Mouse (Mus musculus) limb, embryonic 10.5 days (tissue): ENCODE data around the gene Ring1. TPM values are rescaled to one million over a fixed set of nuclear protein-coding genes. Genes with fewer than 3 reads are reported as not detected.
A peak's percentile ranks its signal among the peaks of the same experiment; 100 is the strongest.

Experiments used
- DNase-seq: peaks from one replicate; pipeline ENCODE4 v3.0.0-alpha.2; 2017; ENCODE audit warnings: low spot score
- H3K27ac ChIP-seq: fragments of 300-500 bp; sonication (generic); 2 replicates; pipeline ENCODE4 v1.5.1; 2016; ENCODE audit warnings: mild to moderate bottlenecking
- H3K27me3 ChIP-seq: fragments of 300-500 bp; sonication (generic); 2 replicates; pipeline ENCODE4 v1.6.1; 2016; ENCODE audit warnings: low read depth, mild to moderate bottlenecking; ENCODE audit not compliant: poor library complexity, severe bottlenecking
- H3K36me3 ChIP-seq: fragments of 300-500 bp; sonication (generic); 2 replicates; pipeline ENCODE4 v1.6.1; 2016; ENCODE audit warnings: mild to moderate bottlenecking, moderate library complexity
- H3K4me1 ChIP-seq: fragments of 300-500 bp; sonication (generic); 2 replicates; pipeline ENCODE4 v1.6.1; 2016
- H3K4me3 ChIP-seq: fragments of 300-500 bp; sonication (generic); 2 replicates; pipeline ENCODE4 v1.5.1; 2016; ENCODE audit warnings: mild to moderate bottlenecking, moderate library complexity
- H3K9me3 ChIP-seq: fragments of 300-500 bp; sonication (generic); replicated peaks from 2 replicates; pipeline ENCODE4 v1.6.1; 2016; ENCODE audit warnings: mild to moderate bottlenecking
- WGBS: fragments of 180-500 bp; shearing (Covaris S2); methylation state at CpG from one replicate; pipeline ENCODE4 v1.1.7; 2016; 5-methylcytosine and 5-hydroxymethylcytosine counted together
- polyA plus RNA-seq: library from polyadenylated mRNA; unstranded; fragments of >200 nt; fragmentation: Nextera tagmentation; extraction: Ambion mirVana; gene quantifications from 2 replicates; pipeline ENCODE4 v1.2.1, GENCODE M21; 2016

Ring1 gene
- polyA plus RNA-seq = 11.8 and 15.0 TPM in 2 replicates

DNA sequence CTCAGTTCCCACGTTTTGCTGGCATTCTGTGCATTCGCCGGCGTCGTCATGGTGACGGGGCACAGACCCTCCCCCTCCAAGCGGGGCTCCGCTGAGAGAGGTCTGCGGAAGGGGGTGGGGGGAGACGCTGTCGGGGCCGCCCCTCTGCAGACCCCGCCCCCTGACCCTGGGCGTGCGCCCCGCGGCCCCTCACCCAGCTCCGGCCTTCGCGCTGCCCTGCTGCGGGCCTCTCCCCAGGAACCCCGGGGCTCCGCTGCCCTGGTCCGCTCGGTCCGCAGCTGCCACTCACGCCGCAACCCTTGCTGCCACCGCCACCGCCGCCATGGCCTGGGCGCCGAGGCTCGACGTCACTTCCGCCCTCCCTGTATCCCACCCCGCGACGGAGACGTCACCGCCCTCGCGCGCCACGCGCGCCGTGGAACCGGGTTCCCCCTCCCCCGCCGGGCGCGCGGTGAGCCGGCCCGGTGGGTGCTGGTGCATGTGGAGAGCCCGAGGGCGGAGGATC, at the start of gene Ring1:
TSS of gene Ring1 (minus strand) at position 364 of the 505 bp plus-strand sequence.
- Histone ChIP-seq H3K4me3 (peak within 1 kb of the TSS; percentile 77), H3K4me1 (peaks cover 63% of the 10 kb centered on the region), H3K27ac (peak within 1 kb of the TSS; percentile 98), H3K27me3 (no peaks in the 10 kb centered on the region), H3K9me3 (0 out of 2 replicates have a peak, but pooled peaks cover 9% of the 10 kb centered on the region), H3K36me3 (peaks cover 55% of the 10 kb centered on the region)
- peak; percentile 94 for DNase-seq
- under 1% methylated on average over 58 of the region's 58 CpGs for WGBS

DNA sequence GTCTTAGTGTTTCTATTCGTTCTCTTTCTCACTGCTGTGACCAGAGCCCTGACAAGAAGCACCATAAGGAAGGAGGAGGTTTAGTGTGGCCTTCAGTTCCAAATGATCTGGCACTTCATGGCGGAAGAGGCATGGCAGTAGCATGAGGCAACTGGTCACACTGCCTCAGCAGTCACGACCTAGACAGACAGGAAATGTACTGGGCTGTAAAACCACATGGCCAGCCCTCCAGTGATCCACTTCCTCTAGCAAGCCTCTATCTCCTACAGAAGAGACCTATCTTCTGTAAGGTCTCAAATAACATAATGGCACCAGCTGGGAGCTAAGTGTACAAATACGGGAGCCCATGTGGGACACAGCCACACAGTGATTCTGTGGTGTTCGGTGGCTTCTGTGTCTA, 47.6 kb upstream of the Ring1 start:
- H3K9me3 ChIP-seq = no peaks in the 10 kb centered on the region
- 0 out of 2 replicates have a peak, but pooled peaks cover 4% of the 10 kb centered on the region for H3K4me1 ChIP-seq
- 76% methylated on average over 5 of the region's 5 CpGs for WGBS
- peaks cover 19% of the 10 kb centered on the region for H3K27me3 ChIP-seq
- H3K36me3 ChIP-seq = no peaks in the 10 kb centered on the region
- DNase-seq = no peak
- H3K4me3 ChIP-seq = no peak overlapping the region
- no peak overlapping the region for H3K27ac ChIP-seq

DNA sequence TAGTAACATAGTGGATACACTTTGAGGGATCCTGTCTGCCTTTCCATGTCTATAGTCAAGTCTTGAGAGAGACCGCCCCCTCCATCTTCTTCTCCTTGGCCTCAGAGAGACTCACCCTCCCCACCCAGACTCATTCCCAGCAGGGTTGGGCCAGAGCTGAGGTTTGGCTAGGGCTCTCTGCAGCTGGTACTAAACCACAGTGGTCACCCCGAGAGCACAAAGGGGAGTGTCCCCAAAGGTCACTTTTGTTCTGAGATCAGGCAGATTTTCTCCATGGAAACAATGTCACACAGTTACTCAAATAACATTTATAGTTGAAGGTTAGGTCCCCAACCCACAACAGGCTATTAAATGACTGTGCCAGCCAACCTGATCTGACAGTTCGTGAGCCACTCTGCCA, 44.4 kb upstream of the Ring1 start:
- no peak overlapping the region for H3K27ac ChIP-seq
- 0 out of 2 replicates have a peak, but pooled peaks cover 4% of the 10 kb centered on the region for H3K4me1 ChIP-seq
- H3K4me3 ChIP-seq = no peak overlapping the region
- H3K36me3 ChIP-seq = no peaks in the 10 kb centered on the region
- no peak for DNase-seq
- no peaks in the 10 kb centered on the region for H3K27me3 ChIP-seq
- no peaks in the 10 kb centered on the region for H3K9me3 ChIP-seq
- 71% methylated on average over 3 of the region's 3 CpGs for WGBS

DNA sequence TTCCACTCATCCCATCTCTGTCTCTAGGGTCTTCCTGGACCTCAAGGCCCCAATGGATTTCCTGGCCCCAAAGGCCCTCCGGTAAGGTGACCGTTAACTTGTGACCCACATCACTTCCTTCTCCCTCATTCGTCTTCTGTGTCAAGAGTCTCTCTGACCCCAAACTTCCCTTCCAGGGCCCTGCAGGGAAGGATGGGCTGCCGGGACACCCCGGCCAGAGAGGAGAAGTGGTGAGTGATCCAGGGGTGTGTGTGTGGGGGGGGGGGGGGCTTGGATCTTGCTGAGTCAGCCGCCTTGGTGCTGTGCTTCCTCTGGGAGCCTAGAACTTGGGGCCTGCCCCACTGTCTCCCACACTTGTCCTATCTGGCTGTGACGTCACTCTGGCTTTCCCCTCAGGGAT, 32.7 kb upstream of the Ring1 start:
- WGBS = 62% methylated on average over 7 of the region's 7 CpGs
- H3K9me3 ChIP-seq = no peaks in the 10 kb centered on the region

DNA sequence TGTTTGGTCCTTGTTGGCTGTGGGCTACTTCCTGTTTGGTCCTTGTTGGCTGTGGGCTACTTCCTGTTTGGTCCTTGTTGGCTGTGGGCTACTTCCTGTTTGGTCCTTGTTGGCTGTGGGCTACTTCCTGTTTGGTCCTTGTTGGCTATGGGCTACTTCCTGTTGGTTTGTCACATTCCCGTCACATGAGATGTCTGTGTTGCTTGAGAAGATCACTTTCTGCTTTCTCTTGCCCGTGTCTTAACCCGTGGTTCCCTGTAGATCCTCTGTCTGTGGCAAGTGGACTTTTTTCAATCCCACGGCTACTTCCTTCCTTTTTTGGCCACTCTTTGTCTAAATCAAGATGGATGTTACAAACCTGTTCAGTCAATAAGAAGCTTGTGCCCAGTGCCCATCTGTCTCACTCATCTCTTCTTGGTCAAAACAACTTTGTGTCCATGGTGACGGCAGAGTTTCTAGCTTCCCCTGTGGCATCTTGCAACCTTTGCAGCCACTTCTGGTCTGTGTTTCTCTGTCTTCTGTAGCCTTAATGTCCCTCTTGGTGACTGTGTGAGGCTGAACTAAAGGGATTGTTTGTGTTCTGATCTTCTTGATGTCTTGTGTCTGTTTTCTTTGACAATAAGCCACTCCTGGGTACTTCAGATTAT, 23.0 kb upstream of the Ring1 start:
- Histone ChIP-seq H3K27me3 (peaks cover 5% of the 10 kb centered on the region; the same call in 1 of the 2 replicates), H3K4me3 (no peak overlapping the region), H3K36me3 (no peaks in the 10 kb centered on the region), H3K4me1 (no peaks in the 10 kb centered on the region), H3K9me3 (no peaks in the 10 kb centered on the region), H3K27ac (no peak overlapping the region)
- 95% methylated on average over 5 of the region's 5 CpGs for WGBS
- DNase-seq = no peak

More for the DNA sequence above, 32.7 kb upstream of the Ring1 start:
- DNase-seq = no peak
- Histone ChIP-seq H3K4me1 (0 out of 2 replicates have a peak, but pooled peaks cover 2% of the 10 kb centered on the region), H3K4me3 (no peak overlapping the region), H3K27ac (no peak overlapping the region), H3K27me3 (no peaks in the 10 kb centered on the region), H3K36me3 (no peaks in the 10 kb centered on the region)

DNA sequence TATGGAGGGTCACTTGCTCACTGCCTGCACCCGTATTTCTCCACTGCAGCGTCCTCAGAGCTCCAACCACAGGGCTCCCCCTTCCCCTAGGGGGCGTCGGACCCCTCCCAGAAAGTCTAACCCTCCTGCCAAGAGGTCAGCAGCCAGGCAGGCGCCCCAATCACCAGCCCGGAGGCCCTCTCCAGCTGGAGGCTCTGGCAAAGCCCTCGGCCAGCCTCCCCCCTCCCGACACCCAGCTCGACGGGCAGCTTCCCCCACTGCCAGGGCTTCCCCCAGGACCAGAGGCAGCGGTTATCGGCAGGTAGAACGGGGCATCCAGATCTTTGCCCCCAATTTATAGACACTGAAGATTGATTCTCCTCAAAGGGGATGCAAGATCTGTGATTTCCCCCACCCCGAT, 21.5 kb upstream of the Ring1 start:
- H3K36me3 ChIP-seq = no peaks in the 10 kb centered on the region
- DNase-seq = no peak
- no peaks in the 10 kb centered on the region for H3K9me3 ChIP-seq
- H3K4me3 ChIP-seq = no peak overlapping the region
- no peak overlapping the region for H3K27ac ChIP-seq
- 84% methylated on average over 14 of the region's 14 CpGs for WGBS
- peaks cover 17% of the 10 kb centered on the region for H3K27me3 ChIP-seq
- peaks cover 14% of the 10 kb centered on the region for H3K4me1 ChIP-seq

DNA sequence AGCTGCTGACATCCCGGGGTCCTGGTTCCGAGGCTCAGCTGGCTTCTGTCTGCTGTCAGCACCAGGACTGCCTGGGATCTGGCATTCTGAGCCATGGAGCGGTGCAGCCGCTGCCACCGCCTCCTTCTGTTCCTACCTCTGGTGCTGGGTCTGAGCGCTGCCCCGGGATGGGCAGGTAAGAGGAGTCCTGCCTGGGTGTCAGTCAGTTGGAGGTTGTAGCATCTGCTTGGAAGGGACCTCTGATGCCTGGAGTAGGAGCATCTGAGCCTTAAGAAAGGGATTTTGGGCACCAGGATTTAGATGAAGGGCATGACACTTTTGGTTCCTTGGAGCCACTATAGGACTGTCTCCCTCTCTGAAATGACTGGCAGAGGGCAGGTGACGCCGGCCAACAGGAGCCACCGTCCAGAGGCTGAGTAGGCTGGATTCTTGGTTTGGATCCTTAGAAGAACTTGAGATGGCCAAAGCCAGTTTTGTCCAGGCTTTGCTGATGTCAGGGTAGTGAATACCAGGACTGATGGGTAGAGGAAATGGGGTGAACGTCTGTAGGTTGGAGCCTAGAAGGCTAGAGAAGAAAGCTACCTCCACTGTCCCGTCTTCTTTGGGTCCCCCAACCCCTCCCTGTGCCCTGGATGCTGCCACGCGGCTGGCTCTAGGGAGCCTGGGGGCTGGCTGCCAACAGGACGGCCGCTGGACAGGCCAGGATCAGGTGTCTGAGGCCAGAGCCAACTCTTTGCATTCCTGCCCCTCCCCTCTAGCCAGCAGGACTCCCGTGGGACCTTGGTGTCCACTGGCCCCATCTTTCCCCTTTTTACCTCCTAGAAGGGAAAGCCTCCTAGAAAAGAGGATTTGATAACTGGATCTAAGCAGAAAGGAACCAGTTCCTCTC, 15.3 kb upstream of the Ring1 start:
- H3K4me1 ChIP-seq = peaks cover 47% of the 10 kb centered on the region
- peak overlapping the region; percentile 39 for H3K4me3 ChIP-seq
- DNase-seq = no peak
- no peaks in the 10 kb centered on the region for H3K9me3 ChIP-seq
- H3K27me3 ChIP-seq = peaks cover 57% of the 10 kb centered on the region
- H3K36me3 ChIP-seq = peaks cover 37% of the 10 kb centered on the region
- WGBS = 28% methylated on average over 17 of the region's 17 CpGs
- peak overlapping the region; percentile 46 for H3K27ac ChIP-seq

DNA sequence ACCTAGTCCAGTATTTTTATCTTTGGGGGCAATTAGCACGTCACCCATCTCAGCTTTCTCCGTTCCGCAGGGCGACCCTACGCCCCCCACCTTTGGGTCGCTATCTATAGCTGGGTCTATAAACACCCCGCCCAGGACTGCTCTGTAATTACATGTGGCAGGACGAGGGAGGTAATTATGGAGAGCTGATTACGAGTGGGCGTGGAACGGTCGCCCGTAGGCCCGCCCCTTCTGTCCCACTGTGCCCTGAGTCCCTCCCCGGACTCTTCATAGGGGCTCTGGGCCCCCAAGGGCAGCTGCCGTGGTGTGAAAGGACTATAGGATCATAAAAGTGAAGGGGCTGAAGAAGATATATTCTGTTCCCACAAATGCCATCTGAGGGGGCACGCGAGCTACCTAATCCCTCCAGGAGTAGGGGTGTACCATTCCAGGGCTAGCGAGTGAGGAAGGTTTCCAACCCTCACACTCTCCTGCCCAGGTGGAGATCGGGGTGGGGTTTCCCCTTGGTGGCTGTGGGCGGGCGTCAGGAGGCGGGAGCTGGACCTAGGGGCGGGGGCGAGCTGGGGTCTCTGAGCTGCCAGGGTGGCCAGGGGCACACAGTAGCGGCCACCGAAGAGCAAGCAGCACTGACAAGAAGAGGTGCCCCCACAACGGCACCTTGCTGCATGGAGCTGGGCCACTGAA, 14.5 kb upstream of the Ring1 start, which contains the start of gene Col11a2:
TSS of gene Col11a2 (plus strand) at position 560 of the 684 bp plus-strand sequence.
- no peak for DNase-seq
- Histone ChIP-seq H3K4me1 (peaks cover 47% of the 10 kb centered on the region), H3K27ac (peak within 1 kb of the TSS; percentile 46)

DNA sequence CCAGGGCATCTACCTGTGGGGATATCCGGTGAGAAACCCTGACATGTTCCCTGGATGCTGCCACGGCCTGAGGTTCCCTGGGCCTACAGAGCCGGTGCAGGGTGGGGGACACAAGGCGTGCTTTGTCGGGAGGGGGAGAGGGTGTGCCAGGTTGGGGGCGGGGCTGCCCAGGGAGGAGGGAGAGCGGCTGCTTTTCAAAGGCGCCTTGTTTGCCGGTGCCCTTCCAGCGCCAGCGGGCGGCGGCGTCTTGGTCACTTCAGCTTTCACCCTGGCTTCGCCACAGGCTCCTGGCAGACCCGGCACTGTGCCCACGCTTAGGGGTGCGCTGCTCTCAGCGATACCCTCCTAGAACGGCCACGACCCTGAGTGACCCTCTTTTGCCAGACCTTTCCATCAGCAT, 14.0 kb upstream of the Ring1 start:
- H3K36me3 ChIP-seq = peaks cover 50% of the 10 kb centered on the region
- WGBS = 12% methylated on average over 21 of the region's 21 CpGs
- H3K27me3 ChIP-seq = peaks cover 57% of the 10 kb centered on the region
- H3K4me1 ChIP-seq = peaks cover 51% of the 10 kb centered on the region
- H3K27ac ChIP-seq = peak overlapping the region; percentile 46; the same call in 1 of the 2 replicates
- no peak for DNase-seq
- H3K9me3 ChIP-seq = no peaks in the 10 kb centered on the region
- H3K4me3 ChIP-seq = peak overlapping the region; percentile 39

More for the DNA sequence above, 14.5 kb upstream of the Ring1 start, which contains the start of gene Col11a2:
- WGBS = 7% methylated on average over 28 of the region's 28 CpGs
- H3K4me3 ChIP-seq = peak within 1 kb of the TSS; percentile 39
- H3K36me3 ChIP-seq = peaks cover 44% of the 10 kb centered on the region
- H3K27me3 ChIP-seq = peaks cover 57% of the 10 kb centered on the region
- H3K9me3 ChIP-seq = no peaks in the 10 kb centered on the region

DNA sequence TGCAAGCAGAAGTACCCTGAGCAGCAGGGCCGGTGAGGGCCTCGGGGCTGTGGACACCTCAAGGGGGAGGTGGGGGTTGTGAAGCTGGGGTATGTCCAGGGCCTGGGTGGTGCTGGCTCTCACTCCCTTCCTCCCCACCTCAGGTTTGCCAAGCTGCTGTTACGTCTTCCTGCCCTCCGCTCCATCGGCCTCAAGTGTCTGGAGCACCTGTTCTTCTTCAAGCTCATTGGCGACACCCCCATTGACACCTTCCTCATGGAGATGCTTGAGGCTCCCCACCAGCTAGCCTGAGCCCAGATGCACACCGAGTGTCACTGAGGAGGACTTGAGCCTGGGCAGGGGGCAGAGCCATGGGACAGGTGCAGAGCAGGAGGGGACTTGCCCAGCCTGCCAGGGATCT, 12.8 kb upstream of the Ring1 start:
- Histone ChIP-seq H3K27ac (no peak overlapping the region), H3K36me3 (peaks cover 52% of the 10 kb centered on the region), H3K4me3 (no peak overlapping the region), H3K27me3 (peaks cover 53% of the 10 kb centered on the region), H3K9me3 (no peaks in the 10 kb centered on the region), H3K4me1 (peaks cover 61% of the 10 kb centered on the region)
- DNase-seq = no peak
- WGBS = 96% methylated on average over 7 of the region's 7 CpGs

DNA sequence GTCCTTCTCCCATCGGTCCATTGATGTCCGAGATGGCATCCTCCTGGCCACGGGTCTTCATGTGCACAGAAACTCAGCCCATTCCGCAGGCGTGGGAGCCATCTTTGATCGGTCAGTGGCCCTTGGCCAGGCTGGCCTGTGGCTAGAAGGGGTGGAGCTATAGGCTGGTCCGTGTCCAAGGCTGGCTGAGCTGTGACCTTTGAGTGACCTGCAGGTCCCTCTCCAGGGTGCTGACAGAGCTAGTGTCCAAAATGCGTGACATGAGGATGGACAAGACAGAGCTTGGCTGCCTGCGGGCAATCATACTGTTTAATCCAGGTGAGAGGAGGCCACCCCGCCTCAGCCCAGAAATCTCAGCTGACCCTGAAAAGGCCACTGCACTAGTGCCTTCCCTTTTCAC, 12.2 kb upstream of the Ring1 start:
- Histone ChIP-seq H3K9me3 (no peaks in the 10 kb centered on the region), H3K36me3 (peaks cover 52% of the 10 kb centered on the region), H3K4me3 (no peak overlapping the region), H3K27ac (no peak overlapping the region), H3K4me1 (peaks cover 58% of the 10 kb centered on the region), H3K27me3 (peaks cover 47% of the 10 kb centered on the region)
- WGBS = 78% methylated on average over 10 of the region's 10 CpGs
- DNase-seq = no peak

DNA sequence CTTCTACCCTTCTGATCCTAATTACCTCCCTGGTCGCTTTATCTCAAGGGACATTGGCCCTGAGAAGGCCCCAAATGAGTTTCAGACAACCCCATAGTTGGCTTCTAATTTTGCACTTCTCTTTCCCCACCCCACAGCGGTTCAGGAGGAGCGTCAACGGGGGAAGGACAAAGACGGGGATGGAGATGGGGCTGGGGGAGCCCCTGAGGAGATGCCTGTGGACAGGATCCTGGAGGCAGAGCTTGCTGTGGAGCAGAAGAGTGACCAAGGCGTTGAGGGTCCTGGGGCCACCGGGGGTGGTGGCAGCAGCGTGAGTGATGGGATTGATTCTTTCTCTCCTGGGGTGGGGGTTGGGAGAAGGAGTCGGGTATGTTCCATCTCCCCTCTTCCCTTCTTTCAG, 11.0 kb upstream of the Ring1 start:
- H3K4me3 ChIP-seq = no peak overlapping the region
- H3K27ac ChIP-seq = no peak overlapping the region
- H3K9me3 ChIP-seq = no peaks in the 10 kb centered on the region
- no peak for DNase-seq
- H3K27me3 ChIP-seq = peaks cover 35% of the 10 kb centered on the region
- H3K4me1 ChIP-seq = peaks cover 51% of the 10 kb centered on the region
- peaks cover 54% of the 10 kb centered on the region for H3K36me3 ChIP-seq
- WGBS = 91% methylated on average over 9 of the region's 9 CpGs
